Mouse (Mus musculus) activated CD4-positive, CD25-positive, alpha-beta regulatory T cell, adult 9 weeks (primary cell): ENCODE measurements around the gene Ppat. TPM values are rescaled to one million over a fixed set of nuclear protein-coding genes. Genes with fewer than 3 reads are reported as not detected.

Experiments
- polyA plus RNA-seq: library from polyadenylated mRNA; unstranded; fragments of 100-300 nt; shearing (Covaris generic); gene quantifications from one replicate; pipeline ENCODE4 v1.2.1, GENCODE M21; 2017

Gene Ppat
- 56.2 TPM for polyA plus RNA-seq

GRCm38 (mm10) chr5:76951106-76952027 is at the start of gene Ppat, which contains the start of gene Paics:
Gene Ppat (minus strand): TSS chr5:76951578.
Gene Paics (plus strand): TSS chr5:76951307.

GRCm38 (mm10) chr5:76974554-76975285 is 23.3 kb upstream of the Ppat start, which contains the start of gene Srp72:
Gene Srp72 (plus strand): TSS chr5:76974683.

GRCm38 (mm10) chr5:76905405-76906154 is 45.8 kb downstream of the Ppat start, which contains the start of gene Aasdh:
Gene Aasdh (minus strand): TSS chr5:76905514.

Other genes with a start within 250 kb of the Ppat start
- gene Aasdh, start 46.1 kb downstream of the Ppat start, polyA plus RNA-seq, result 28.2 TPM
- 138 TPM for gene Paics, start 271 bp downstream of the Ppat start, polyA plus RNA-seq
- gene Srp72, start 23.1 kb upstream of the Ppat start, polyA plus RNA-seq, result 111 TPM
- not detected for gene Arl9, start 52.5 kb upstream of the Ppat start, polyA plus RNA-seq
- not detected for gene Thegl, start 64.4 kb upstream of the Ppat start, polyA plus RNA-seq
- 315 TPM for gene Hopx, start 163.5 kb upstream of the Ppat start, polyA plus RNA-seq